Mouse (Mus musculus) megakaryocyte progenitor cell, adult 5-6 weeks (primary cell): ENCODE measurements around the gene Snx12. TPM values are rescaled to one million over a fixed set of nuclear protein-coding genes. Genes with fewer than 3 reads are reported as not detected.
"Not testable (repeated sequence)": the region's sequence is repeated elsewhere in the genome, so short reads cannot be mapped to it uniquely, and the experiment has no call there.

Experiments used
- ATAC-seq: replicated peaks from 2 replicates; pipeline ENCODE4 v1.8.0; 2016; ENCODE audit warnings: mild to moderate bottlenecking, moderate TSS enrichment, inconsistent platforms; ENCODE audit not compliant: poor library complexity
- total RNA-seq, 2 experiments: library from RNA; stranded (forward) in 1 of 2; stranded (reverse) in 1 of 2; fragments of 157-497, 149-512 nt in 1 of 2; fragments of 200-1000 nt in 1 of 2; gene quantifications; 2 replicates each; pipeline versions ENCODE4 v1.2.3 to v1.2.4; 2015 to 2017

The Snx12 gene
- total RNA-seq, 2 experiments from 2014 or later, result 40.7 to 56.9 TPM

- no peak for ATAC-seq
These were observed 74.9 kb downstream of the Snx12 start for GRCm38 (mm10) chrX:101147506-101147905.

GRCm38 (mm10) chrX:101131992-101132791, 90.2 kb downstream of the Snx12 start:
- peak; percentile 93 for ATAC-seq

GRCm38 (mm10) chrX:101131001-101131400, 91.4 kb downstream of the Snx12 start:
- peak; percentile 63 for ATAC-seq

DNA sequence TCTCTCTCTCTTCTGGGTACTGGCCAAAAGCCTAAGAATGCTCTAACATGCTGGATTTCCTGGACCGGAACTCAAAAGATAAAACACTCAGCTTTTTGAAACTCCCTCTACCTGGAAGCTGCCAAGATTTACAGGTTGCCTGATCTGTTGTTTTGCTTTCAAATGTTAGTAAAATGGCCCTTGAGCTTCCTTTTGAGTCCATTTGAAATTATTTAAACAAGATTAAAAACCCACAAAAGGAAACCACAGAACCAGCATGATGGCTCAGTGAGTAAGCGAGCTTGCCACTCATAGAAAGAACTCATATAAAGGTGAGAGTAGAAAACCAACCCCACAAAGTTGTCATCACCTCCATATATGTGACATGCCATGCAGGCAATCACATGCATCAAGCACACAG, 93.8 kb downstream of the Snx12 start:
- no peak for ATAC-seq

GRCm38 (mm10) chrX:101126977-101127376, 95.4 kb downstream of the Snx12 start:
- ATAC-seq, result peak; percentile 81

DNA sequence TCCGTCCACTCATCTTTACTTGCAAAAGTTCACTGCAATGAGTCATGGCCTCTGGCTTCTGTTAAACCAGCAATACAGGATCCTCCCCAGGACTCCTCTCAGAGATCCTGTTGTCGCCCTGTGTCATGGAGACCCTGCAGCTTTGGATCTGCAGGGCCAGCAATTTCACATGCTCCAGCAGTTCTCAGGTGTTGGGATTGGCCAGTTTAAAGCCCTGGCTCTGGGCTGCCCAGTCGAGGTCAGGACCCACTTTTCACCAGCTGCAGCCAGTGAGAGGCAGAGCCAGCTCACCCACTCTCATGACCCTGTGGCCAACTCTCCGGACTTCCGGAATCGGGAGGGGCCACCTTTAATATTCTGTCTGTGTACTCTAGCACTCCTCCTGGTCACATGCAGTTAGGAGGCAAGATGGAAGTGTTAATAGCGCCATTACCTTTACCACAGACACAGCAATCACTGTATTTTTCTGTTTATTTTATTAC, 95.8 kb downstream of the Snx12 start:
- peak; percentile 51 for ATAC-seq

DNA sequence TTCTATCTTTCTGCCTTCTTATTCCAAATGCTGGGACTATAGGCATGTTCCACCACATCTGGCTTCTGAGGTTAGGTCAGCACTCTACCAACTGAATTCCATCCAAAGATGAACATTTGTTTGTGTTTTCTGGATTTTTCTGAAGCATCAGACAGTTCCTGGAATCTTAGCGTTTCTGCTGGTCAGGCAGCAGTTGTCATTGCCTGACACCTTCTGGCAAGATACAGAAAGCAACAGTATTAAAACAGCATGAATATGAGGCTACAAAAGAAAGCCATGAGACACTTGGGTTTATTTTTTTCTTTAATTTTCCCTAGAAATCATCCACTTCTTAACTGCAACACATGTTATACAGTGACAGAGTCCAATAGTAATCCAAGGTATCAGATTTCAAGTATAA, 101.8 kb downstream of the Snx12 start:
- no peak for ATAC-seq

GRCm38 (mm10) chrX:101085920-101086319, 136.4 kb downstream of the Snx12 start, which contains the start of gene Slc7a3:
TSS of gene Slc7a3 (minus strand) at chrX:101086020.
- ATAC-seq, result no peak

DNA sequence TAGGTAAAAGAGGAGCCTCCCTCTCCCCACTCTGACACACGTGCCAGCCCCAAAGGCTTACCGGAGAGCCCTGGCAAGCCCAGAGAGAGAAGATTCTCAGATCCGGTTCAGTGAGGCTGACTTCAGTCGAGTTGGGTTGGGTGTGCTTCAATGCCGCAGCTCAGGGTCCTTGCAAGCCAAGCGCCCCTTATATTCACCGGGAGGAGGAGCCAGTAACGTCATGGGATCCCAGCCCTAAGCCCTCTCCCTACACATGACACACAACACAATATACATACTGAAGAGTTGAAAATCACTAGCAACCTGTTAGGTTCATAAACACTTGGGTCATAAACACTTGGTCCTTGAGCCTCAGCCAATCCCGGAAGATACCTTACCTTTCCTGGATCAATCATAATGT, 137.2 kb downstream of the Snx12 start:
- not testable (repeated sequence) for ATAC-seq

DNA sequence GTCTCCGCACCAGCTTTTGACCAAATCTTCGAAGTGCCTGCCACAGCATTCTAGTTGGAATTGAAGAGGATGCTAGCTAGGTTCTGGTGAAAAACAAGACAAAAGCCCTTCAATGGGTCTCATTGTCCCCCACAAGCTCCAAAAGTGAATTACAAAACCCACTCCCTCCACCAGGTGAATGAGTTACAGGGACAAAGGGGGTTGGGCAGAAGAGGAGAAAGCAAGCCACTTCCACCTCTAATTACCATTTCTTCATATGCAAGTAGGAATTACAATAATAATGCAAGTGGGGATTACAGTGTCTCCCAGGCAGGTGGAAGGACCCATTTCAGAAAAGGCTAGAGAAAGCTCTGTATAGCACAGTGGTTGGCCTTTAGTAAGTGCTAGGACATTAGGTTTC, 138.2 kb downstream of the Snx12 start:
- no peak for ATAC-seq

DNA sequence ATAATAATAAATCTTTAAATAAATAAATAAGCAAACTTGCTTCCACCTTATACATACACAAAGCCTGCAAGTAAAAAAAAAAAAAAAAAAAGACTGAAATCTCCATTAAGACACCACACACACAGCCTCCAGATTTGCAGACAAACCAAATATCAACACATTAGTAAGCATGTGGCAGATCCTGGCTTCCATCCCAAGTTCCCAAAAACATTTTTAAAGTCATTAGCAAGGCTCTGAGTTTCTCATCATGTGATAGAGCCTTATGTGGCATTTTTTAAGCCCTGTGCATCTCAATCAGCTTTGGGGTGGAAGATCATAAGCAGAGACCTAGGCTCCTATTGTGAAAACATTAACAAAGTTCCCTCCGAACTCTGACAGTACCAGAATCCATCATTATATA, 157.1 kb downstream of the Snx12 start:
- no peak for ATAC-seq

GRCm38 (mm10) chrX:101063503-101063902, 158.9 kb downstream of the Snx12 start:
- no peak for ATAC-seq

DNA sequence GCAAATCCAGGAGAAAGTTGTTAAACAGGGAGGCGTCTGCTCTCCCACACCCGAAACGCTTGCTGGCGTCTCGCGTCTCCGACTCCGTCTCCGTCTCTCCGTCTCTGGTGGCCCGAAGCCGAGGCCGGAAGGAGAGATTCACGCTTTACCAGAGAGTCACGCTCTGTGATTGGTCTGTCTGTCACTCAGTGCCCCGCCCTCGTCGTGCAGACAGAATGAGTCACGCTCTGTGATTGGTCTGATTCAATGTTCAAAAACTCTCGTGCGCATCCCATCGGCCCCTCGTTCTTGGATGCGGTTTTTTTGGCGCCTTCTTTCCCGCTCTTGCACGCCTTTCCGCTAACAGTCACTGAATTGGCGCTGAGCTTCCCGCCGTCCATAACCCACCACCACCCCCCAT, 162.8 kb downstream of the Snx12 start, which contains the start of gene Tex11:
Gene Tex11, minus strand, starts transcription at position 127 of the 400 bp plus-strand sequence.
- no peak for ATAC-seq

Other genes starting within 250 kb of the Snx12 start
- 0.05 and 0.12 TPM in 2 replicates for gene Tex11, start 162.9 kb downstream of the Snx12 start, total RNA-seq (2015)
- gene Tex11, start 162.9 kb downstream of the Snx12 start, total RNA-seq (2017), result 0.41 and 1.2 TPM in 2 replicates
- gene Slc7a3, start 136.5 kb downstream of the Snx12 start, total RNA-seq (2015), result 0.27 TPM in 1 of 2 replicates, not detected in the other
- 0.41 TPM in 1 of 2 replicates, not detected in the other for gene Slc7a3, start 136.5 kb downstream of the Snx12 start, total RNA-seq (2017)
- gene Foxo4, start 32.0 kb upstream of the Snx12 start, total RNA-seq (2015), result 5.8 and 6.0 TPM in 2 replicates
- 16.3 and 17.1 TPM in 2 replicates for gene Foxo4, start 32.0 kb upstream of the Snx12 start, total RNA-seq (2017)
- gene Gm614, start 41.4 kb upstream of the Snx12 start, total RNA-seq (2015), result 1.0 TPM in 1 of 2 replicates, not detected in the other
- gene Gm614, start 41.4 kb upstream of the Snx12 start, total RNA-seq (2017), result 0.91 TPM in 1 of 2 replicates, not detected in the other
- gene Il2rg, start 45.7 kb upstream of the Snx12 start, total RNA-seq (2015), result 33.6 and 40.5 TPM in 2 replicates
- gene Il2rg, start 45.7 kb upstream of the Snx12 start, total RNA-seq (2017), result 19.2 and 28.9 TPM in 2 replicates
- not detected in 2 replicates for gene Gm20489, start 46.5 kb upstream of the Snx12 start, total RNA-seq (2015)
- not detected in 2 replicates for gene Gm20489, start 46.5 kb upstream of the Snx12 start, total RNA-seq (2017)
- 54.0 and 64.0 TPM in 2 replicates for gene Med12, start 51.5 kb upstream of the Snx12 start, total RNA-seq (2015)
- gene Med12, start 51.5 kb upstream of the Snx12 start, total RNA-seq (2017), result 29.2 and 31.6 TPM in 2 replicates
- not detected in 2 replicates for gene Nlgn3, start 76.6 kb upstream of the Snx12 start, total RNA-seq (2015)
- 0.24 TPM in 1 of 2 replicates, not detected in the other for gene Nlgn3, start 76.6 kb upstream of the Snx12 start, total RNA-seq (2017)
- not detected in 2 replicates for gene Gjb1, start 153.8 kb upstream of the Snx12 start, total RNA-seq (2015)
- gene Gjb1, start 153.8 kb upstream of the Snx12 start, total RNA-seq (2017), result not detected in 2 replicates
- 44.6 and 47.2 TPM in 2 replicates for gene Zmym3, start 198.3 kb upstream of the Snx12 start, total RNA-seq (2015)
- gene Zmym3, start 198.3 kb upstream of the Snx12 start, total RNA-seq (2017), result 25.1 and 30.1 TPM in 2 replicates
- gene Nono, start 206.8 kb upstream of the Snx12 start, total RNA-seq (2015), result 244 and 248 TPM in 2 replicates
- gene Nono, start 206.8 kb upstream of the Snx12 start, total RNA-seq (2017), result 452 and 507 TPM in 2 replicates
- gene Itgb1bp2, start 226.5 kb upstream of the Snx12 start, total RNA-seq (2015), result 0.88 and 1.9 TPM in 2 replicates
- gene Itgb1bp2, start 226.5 kb upstream of the Snx12 start, total RNA-seq (2017), result 0.12 TPM in 1 of 2 replicates, not detected in the other